Mouse (Mus musculus): ENCODE measurements around the gene Prdm1.

- no peak for TF ChIP-seq POLR2A (IDR thresholded peaks at IDR 0.05; ENCODE audit: control insufficient read depth, extremely low read depth, insufficient read depth, low read length, poor library complexity)
- no peak for TF ChIP-seq CTCF (IDR thresholded peaks at IDR 0.05; ENCODE audit: borderline replicate concordance, control insufficient read depth, extremely low read depth, insufficient read depth, low read length, poor library complexity)
These were observed 68.8 kb downstream of the Prdm1 start for GRCm38 (mm10) chr10:44459321-44460000.

Measured in thymus, adult 2 months (tissue).